Mouse (Mus musculus): Measurements from ENCODE around the gene Lin37. TPM values are rescaled to one million over a fixed set of nuclear protein-coding genes. Genes with fewer than 3 reads are reported as not detected.
A peak's percentile ranks its signal among the peaks of the same experiment; 100 is the strongest.

Gene Lin37
- polyA plus RNA-seq, 1 experiment from 2014 or later = 55.0 TPM

- H3K4me2 ChIP-seq = peak overlapping the region; percentile 82
- H3K4me1 ChIP-seq = peaks cover 11% of the 10 kb centered on the region; the same call in 1 of the 2 replicates
- H3K27ac ChIP-seq = peak overlapping the region; percentile 70
- H3K9me3 ChIP-seq = no peaks in the 10 kb centered on the region
- WGBS = 11% methylated on average over 12 of the region's 12 CpGs
- H3K36me3 ChIP-seq = peaks cover 23% of the 10 kb centered on the region
- peak overlapping the region; percentile 52 for H3K9ac ChIP-seq
- no peaks in the 10 kb centered on the region for H3K27me3 ChIP-seq (replicated peaks)
- H3K4me3 ChIP-seq (replicated peaks) = peak overlapping the region; percentile 61
- ATAC-seq (ENCODE audit: insufficient read depth, low FRiP score, low read depth) = no peak
These were observed 789 bp downstream of the Lin37 start for GRCm38 (mm10) chr7:30558656-30559442.

- peak overlapping the region; percentile 44; the same call in 1 of the 2 replicates for H3K27ac ChIP-seq
These were observed 1.6 kb downstream of the Lin37 start for GRCm38 (mm10) chr7:30557901-30558514.

GRCm38 (mm10) chr7:30556894-30557536 is 2.6 kb downstream of the Lin37 start:
- H3K4me1 ChIP-seq = peaks cover 19% of the 10 kb centered on the region
- WGBS = 92% methylated on average over 18 of the region's 18 CpGs

More at GRCm38 (mm10) chr7:30557901-30558514, 1.6 kb downstream of the Lin37 start:
- Histone ChIP-seq H3K9me3 (no peaks in the 10 kb centered on the region), H3K27me3 (replicated peaks) (no peaks in the 10 kb centered on the region), H3K36me3 (peaks cover 23% of the 10 kb centered on the region), H3K9ac (0 out of 2 replicates have a peak overlapping the region, but pooled peaks have one; percentile 9), H3K4me1 (peaks cover 19% of the 10 kb centered on the region), H3K4me3 (replicated peaks) (peak overlapping the region; percentile 61), H3K4me2 (peak overlapping the region; percentile 82)
- 82% methylated on average over 13 of the region's 13 CpGs for WGBS
- ATAC-seq (ENCODE audit: insufficient read depth, low FRiP score, low read depth) = no peak

DNA sequence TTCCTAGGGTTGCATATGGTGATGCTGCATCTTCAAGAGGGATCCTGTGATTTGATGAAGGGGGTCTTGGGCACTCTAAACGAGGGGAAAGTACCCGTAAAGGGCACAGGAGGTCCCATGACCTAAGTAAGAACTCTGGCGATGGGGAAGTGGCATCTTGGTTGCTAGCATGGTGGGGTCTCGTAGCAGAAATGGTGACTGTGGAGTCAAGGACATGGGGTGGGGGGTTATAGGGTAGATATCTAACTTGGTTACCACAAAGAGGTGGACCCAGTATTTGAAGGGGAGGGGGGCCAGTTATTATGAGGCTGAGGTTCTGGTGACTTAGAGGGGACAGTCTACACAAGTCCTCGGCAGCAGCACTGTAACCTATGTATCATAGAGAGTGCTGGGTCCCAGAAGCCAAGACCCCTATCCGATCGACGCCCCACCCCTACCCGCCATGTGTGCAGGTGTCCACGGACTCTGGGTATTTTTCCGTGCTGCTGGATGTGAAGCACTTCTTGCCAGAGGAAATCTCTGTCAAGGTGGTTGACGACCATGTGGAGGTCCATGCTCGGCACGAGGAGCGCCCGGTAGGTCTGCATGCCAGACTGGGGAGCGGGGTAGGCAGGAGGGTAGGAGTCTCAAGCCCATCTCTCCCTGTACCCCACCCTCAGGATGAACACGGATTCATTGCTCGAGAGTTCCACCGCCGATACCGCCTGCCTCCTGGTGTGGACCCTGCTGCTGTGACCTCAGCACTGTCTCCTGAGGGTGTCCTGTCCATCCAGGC is 5.6 kb downstream of the Lin37 start:
- peak overlapping the region; percentile 76 for H3K4me3 ChIP-seq (replicated peaks)
- H3K27me3 ChIP-seq (replicated peaks) = no peaks in the 10 kb centered on the region
- ATAC-seq (ENCODE audit: insufficient read depth, low FRiP score, low read depth) = no peak
- peak overlapping the region; percentile 97 for H3K4me2 ChIP-seq
- 80% methylated on average over 22 of the region's 22 CpGs for WGBS
- peaks cover 23% of the 10 kb centered on the region for H3K36me3 ChIP-seq
- peaks cover 19% of the 10 kb centered on the region for H3K4me1 ChIP-seq
- H3K9ac ChIP-seq = no peak overlapping the region
- H3K27ac ChIP-seq = peak overlapping the region; percentile 99; the same call in 1 of the 2 replicates
- H3K9me3 ChIP-seq = no peaks in the 10 kb centered on the region

More at GRCm38 (mm10) chr7:30556894-30557536, 2.6 kb downstream of the Lin37 start:
- Histone ChIP-seq H3K27ac (no peak overlapping the region), H3K4me3 (replicated peaks) (no peak overlapping the region), H3K36me3 (peaks cover 23% of the 10 kb centered on the region), H3K27me3 (replicated peaks) (no peaks in the 10 kb centered on the region), H3K9ac (no peak overlapping the region), H3K4me2 (no peak overlapping the region), H3K9me3 (no peaks in the 10 kb centered on the region)
- ATAC-seq (ENCODE audit: insufficient read depth, low FRiP score, low read depth) = no peak

- peak overlapping the region; percentile 77 for H3K9ac ChIP-seq
- peak overlapping the region; percentile 99 for H3K27ac ChIP-seq
- H3K9me3 ChIP-seq = no peaks in the 10 kb centered on the region
- H3K4me3 ChIP-seq (replicated peaks) = peak overlapping the region; percentile 76
- peaks cover 11% of the 10 kb centered on the region for H3K4me1 ChIP-seq
- no peak; the same call in 1 of the 2 replicates for ATAC-seq (ENCODE audit: insufficient read depth, low FRiP score, low read depth)
- peaks cover 23% of the 10 kb centered on the region for H3K36me3 ChIP-seq
- peak overlapping the region; percentile 97 for H3K4me2 ChIP-seq
- H3K27me3 ChIP-seq (replicated peaks) = no peaks in the 10 kb centered on the region
- 4% methylated on average over 23 of the region's 23 CpGs for WGBS
These were observed 6.5 kb downstream of the Lin37 start for GRCm38 (mm10) chr7:30553021-30553589.

DNA sequence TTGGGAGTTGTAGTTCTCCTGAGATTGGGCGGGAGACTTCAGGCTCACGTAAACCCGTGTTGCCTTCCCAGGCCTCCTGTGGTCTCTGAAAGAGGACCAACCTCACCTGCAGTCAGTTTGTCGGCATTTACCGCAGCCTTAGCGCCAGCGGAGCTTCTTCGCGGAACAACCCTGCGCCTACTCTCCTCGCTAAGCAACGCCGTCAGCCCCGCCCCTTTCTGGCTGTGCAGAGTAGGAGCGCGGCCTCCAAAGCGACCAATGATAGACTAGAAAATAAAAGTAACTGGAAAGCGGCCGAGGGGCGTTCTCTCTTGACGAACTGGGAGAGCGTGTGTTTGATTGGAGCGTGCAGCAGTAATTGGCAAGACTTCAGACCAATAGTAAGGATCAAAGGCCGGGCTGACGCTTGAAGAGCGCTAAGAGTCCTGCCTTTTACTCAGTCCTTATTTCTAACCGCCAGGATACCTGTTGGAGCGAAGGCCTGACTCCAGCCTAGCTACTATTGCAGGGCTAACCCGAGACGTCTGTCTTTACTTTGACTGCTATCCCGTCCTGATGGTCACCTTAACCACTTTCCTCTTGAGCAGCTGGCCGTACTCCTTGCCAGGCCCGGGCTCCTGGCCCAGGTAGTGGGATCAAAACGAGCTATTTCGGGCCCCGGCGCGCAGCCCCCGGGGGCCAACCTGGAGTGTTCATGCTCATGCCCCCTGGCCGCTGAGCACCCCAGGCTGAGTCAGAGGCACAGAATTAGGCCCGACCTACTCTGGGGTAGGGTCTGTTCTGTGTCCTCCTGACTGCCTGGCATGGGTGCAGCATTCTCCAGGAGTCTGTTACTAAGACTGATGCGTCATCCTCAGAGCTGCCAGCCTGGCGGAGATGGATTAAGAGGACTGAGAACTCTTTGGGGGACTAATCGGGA is 7.3 kb downstream of the Lin37 start, which contains the start of the genes Hspb6 and Proser3:
Gene Hspb6, plus strand, starts transcription at position 77 of the 919 bp plus-strand sequence.
Gene Proser3, minus strand, starts transcription at position 198 of the 919 bp plus-strand sequence.
- peaks cover 10% of the 10 kb centered on the region for H3K4me1 ChIP-seq
- peak within 1 kb of the TSS; percentile 76 for H3K4me3 ChIP-seq (replicated peaks)
- H3K9ac ChIP-seq = peak within 1 kb of the TSS; percentile 77
- no peaks in the 10 kb centered on the region for H3K9me3 ChIP-seq
- H3K4me2 ChIP-seq = peak within 1 kb of the TSS; percentile 97
- peaks cover 23% of the 10 kb centered on the region for H3K36me3 ChIP-seq
- H3K27ac ChIP-seq = peak within 1 kb of the TSS; percentile 99
- WGBS = 1% methylated on average over 44 of the region's 44 CpGs
- ATAC-seq (ENCODE audit: insufficient read depth, low FRiP score, low read depth) = peak; percentile 96
- H3K27me3 ChIP-seq (replicated peaks) = no peaks in the 10 kb centered on the region

GRCm38 (mm10) chr7:30551445-30552101 is 8.1 kb downstream of the Lin37 start:
- H3K9me3 ChIP-seq = no peaks in the 10 kb centered on the region
- H3K27me3 ChIP-seq (replicated peaks) = no peaks in the 10 kb centered on the region
- WGBS = 2% methylated on average over 10 of the region's 10 CpGs
- peak overlapping the region; percentile 97 for H3K4me2 ChIP-seq
- H3K4me1 ChIP-seq = peaks cover 10% of the 10 kb centered on the region
- H3K4me3 ChIP-seq (replicated peaks) = peak overlapping the region; percentile 76
- peak overlapping the region; percentile 46; the same call in 1 of the 2 replicates for H3K9ac ChIP-seq
- peak; percentile 41; the same call in 1 of the 2 replicates for ATAC-seq (ENCODE audit: insufficient read depth, low FRiP score, low read depth)
- peak overlapping the region; percentile 99 for H3K27ac ChIP-seq
- peaks cover 16% of the 10 kb centered on the region for H3K36me3 ChIP-seq

GRCm38 (mm10) chr7:30550603-30551002 is 9.0 kb downstream of the Lin37 start:
- Histone ChIP-seq H3K27me3 (replicated peaks) (no peaks in the 10 kb centered on the region), H3K9ac (no peak overlapping the region), H3K4me1 (peaks cover 10% of the 10 kb centered on the region), H3K27ac (no peak overlapping the region), H3K36me3 (peaks cover 15% of the 10 kb centered on the region), H3K4me3 (replicated peaks) (no peak overlapping the region), H3K9me3 (no peaks in the 10 kb centered on the region), H3K4me2 (no peak overlapping the region)
- WGBS = 100% methylated on average over 1 of the region's 1 CpGs
- no peak for ATAC-seq (ENCODE audit: insufficient read depth, low FRiP score, low read depth)

DNA sequence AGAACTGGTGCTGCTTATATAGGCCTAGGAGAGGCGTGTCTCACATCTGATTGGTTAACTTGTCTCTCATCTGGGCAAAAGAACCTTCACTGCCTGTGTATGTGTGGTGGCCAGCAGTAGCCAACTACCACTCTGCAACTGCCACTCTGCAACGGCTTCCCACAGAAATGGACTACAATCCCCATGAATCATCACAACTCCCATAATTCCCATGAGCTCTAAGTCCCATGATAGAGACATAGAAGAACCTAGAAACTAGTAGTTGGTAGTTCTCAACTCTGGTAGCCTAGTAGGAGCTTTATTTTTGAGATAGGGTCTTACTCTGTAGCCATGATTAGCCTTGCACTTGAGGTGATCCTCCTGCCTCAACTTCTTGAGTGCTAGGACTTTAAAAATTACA is 9.8 kb downstream of the Lin37 start:
- H3K36me3 ChIP-seq = peaks cover 8% of the 10 kb centered on the region
- H3K27ac ChIP-seq = no peak overlapping the region
- WGBS = 87% methylated on average over 2 of the region's 2 CpGs
- no peaks in the 10 kb centered on the region for H3K9me3 ChIP-seq
- ATAC-seq (ENCODE audit: insufficient read depth, low FRiP score, low read depth) = no peak
- peaks cover 10% of the 10 kb centered on the region for H3K4me1 ChIP-seq
- no peak overlapping the region for H3K4me2 ChIP-seq
- H3K27me3 ChIP-seq (replicated peaks) = no peaks in the 10 kb centered on the region
- H3K9ac ChIP-seq = no peak overlapping the region
- H3K4me3 ChIP-seq (replicated peaks) = no peak overlapping the region

DNA sequence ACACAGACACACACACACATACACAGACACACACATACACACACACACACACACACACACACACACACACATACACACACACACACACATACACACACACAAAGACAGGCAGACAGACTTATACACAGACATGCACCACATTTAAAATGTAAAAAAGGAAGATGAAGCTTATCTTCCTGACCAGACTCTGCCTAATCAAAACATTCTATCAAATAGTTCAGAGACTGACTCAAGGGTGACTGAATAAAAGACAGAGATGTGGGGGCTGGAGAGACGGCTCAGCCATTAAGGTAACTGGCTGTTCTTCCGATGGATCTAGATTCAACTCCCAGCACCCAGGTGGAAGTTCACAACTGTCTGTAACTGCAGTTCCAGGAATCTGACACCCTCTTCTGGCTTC is 15.3 kb downstream of the Lin37 start:
- Histone ChIP-seq H3K4me3 (replicated peaks) (no peak overlapping the region), H3K9me3 (no peaks in the 10 kb centered on the region), H3K9ac (no peak overlapping the region), H3K27ac (no peak overlapping the region), H3K27me3 (replicated peaks) (no peaks in the 10 kb centered on the region), H3K4me2 (no peak overlapping the region), H3K4me1 (no peaks in the 10 kb centered on the region), H3K36me3 (peaks cover 23% of the 10 kb centered on the region)
- ATAC-seq (ENCODE audit: insufficient read depth, low FRiP score, low read depth) = no peak
- WGBS = 81% methylated on average over 2 of the region's 2 CpGs

Data from stomach, embryonic 15.5 days (tissue).